Mouse (Mus musculus): ENCODE data around the gene Sf1.

- no peak for TF ChIP-seq CTCF (IDR thresholded peaks at IDR 0.05; ENCODE audit: insufficient read depth, low read length)
- TF ChIP-seq POLR2A (IDR thresholded peaks at IDR 0.05; ENCODE audit: borderline replicate concordance, extremely low read depth, low read depth, low read length), result no peak
Measured at GRCm38 (mm10) chr19:6385821-6386220, 22.3 kb downstream of the Sf1 start.

Data from lung, adult 2 months (tissue).